Mouse (Mus musculus): Measurements from ENCODE around the gene Dab1.

The Dab1 gene

GRCm38 (mm10) chr4:104775601-104776000, 1156.4 kb downstream of the Dab1 start:
- no peak for DNase-seq

DNA sequence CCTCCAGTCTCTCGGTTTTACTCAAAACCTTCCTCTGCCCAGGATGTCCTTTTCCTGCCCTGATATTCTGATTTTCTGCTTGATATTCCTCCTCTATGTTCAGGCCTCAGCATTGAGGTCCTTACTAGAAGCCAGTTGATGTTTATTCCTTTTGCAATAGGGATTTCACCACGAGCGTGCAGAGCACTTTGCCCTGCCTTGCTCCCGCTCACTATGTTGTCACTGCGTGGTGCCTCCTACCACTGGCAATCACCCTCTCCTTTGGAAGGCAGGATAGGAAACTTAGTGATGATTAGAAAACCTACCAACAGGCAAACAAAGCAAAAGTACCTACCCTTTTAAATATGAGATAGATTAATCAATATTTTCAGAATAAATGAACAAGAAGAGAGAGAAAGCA, 1160.3 kb downstream of the Dab1 start:
- DNase-seq, result no peak

- DNase-seq, result no peak
Measured at GRCm38 (mm10) chr4:104781441-104781840, 1162.3 kb downstream of the Dab1 start.

GRCm38 (mm10) chr4:104782346-104782745, 1163.2 kb downstream of the Dab1 start:
- no peak for DNase-seq

GRCm38 (mm10) chr4:104792111-104792510, 1173.0 kb downstream of the Dab1 start:
- DNase-seq, result no peak

Measured in kidney, adult 9 months (tissue).